Mouse (Mus musculus): ENCODE data around the gene Ifnar2.

Ifnar2 gene

DNA sequence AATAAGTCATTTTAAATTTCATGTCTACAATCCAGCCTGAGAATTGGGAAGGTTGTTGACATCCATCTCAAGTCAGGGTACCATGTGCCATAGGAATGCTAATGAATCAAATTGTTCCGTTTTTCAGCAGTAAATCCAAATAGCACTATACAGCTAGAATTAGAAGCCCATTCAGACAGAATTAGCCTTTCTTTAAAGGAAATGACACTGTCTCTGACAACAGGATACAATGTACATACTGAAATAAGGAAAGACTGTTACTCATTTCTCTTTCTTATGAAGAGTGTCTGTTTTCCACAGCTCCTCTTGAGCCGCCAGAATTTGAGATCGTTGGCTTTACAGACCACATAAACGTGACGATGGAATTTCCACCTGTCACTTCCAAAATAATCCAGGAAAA, 18.8 kb downstream of the Ifnar2 start, which contains the start of gene Gm21970:
Gm21970 (plus strand) TSS at position 301 of the 400 bp plus-strand sequence.
- no peak for DNase-seq (ENCODE audit: low spot score in 2 of 2)

DNA sequence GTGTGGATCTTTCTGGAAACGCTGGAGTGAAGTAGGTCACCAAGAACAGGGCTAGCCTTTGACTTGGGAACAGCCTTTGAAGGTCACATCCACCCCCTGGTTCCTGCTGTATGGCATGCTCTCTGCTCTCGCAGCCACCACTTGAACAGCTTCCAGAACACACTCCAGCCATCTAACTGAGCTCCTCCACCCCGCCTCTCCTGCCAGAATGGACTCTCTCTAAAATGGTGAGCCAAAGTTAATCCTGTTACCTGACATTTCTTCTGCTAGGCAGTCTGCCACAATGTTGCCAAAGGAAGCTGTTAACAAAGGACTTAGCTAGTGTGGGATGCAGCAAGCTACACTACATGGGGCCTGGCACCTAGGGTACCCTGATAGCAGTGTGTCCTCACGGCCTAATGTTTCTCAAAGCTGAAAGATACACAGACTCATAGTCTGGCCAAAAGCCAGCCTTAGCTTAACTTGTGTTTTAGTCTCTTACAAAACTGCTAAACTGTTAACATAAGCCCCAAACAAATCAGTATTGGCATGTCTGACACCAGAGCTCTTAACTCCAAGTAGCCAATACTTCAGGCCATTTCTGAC, 22.3 kb downstream of the Ifnar2 start:
- no peak for DNase-seq (ENCODE audit: low spot score in 2 of 2)

DNA sequence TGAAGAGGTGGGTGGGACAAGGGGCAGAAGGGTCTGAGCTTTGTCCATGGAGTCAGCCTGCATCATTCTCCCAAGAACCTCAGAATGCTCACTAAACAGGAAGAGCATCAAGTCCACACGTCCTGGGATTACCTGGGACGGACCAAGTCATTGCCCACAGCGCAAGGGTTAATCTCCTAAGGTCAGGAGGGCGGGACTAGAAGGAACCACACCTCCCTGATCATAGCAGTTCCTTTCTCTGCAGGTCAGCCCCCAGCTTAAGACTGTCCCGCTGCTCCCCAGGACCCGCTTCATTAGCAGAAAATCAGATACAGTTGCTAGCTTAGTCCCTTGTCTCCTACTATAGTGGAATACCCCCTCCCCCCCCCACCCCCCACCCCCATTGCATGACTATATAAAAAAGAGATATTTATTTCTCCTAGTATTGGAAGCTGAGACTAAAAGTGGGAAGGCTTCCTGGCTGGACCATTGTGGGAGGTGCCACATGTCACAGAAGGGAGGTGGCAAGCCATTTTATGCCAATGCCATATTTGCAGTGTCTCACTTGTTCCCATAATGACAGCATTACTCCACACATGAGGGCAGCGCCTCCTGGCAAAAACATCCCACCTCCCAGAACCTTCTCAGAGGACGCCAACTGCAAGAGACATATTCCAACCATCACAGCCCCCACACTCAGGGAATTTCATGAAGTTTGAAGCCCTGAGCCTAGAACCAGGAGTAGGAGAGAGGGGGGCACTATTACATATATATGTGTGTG, 23.2 kb downstream of the Ifnar2 start:
- no peak for DNase-seq (ENCODE audit: low spot score in 2 of 2)

DNA sequence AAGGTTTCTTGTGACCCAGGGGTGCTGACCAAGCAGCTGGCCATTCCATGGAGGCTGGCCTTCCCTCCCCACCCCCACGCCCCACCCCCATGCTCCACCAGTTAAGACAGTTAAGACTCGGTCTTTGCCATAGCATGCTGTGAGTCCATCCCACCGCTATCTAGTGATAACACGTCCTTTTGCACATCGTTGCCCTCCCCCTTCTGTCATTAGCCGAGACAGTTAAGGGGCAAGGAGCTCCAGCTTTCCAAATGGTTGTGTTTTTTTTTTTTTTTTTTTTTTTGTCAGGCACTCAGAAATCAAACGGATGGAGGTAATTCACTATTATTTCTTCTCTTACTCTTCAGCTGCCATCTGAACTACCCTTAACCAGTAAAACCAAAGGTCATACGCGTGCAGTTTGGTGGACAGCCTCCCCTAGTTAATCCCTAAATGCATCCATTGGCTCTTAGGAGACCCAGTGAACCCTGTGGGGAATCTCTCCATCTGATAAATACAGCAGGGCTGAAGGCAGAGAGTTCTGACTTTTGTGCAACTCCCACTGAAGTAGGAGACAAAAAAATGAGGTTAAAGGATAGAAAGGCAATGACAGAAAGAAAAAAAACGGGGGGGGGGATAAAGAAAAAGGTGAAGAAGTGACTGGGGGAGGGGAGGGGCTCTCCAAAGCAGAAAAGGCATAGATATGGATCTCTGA, 24.4 kb downstream of the Ifnar2 start:
- DNase-seq (ENCODE audit: low spot score in 2 of 2), result no peak

DNA sequence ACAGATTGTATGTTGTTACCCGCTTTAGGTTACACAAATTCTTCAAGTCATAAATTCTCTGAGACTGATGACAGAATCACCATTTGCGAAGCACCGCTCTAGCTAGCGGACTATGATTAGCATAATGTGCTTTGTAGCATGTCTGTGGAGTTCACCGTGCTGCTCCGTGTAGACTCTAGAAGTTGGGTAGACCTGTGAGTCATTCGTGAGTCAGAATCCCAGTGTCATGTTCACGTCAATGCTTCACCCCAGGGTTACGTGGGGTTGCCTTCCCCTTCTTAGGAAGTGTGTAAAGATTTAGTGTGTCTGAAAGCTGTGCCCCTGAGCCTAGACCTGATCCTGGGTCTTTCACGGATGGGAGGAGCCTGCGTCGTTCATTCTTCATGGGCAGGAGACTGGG, 25.4 kb downstream of the Ifnar2 start:
- no peak for DNase-seq (ENCODE audit: low spot score in 2 of 2)

DNA sequence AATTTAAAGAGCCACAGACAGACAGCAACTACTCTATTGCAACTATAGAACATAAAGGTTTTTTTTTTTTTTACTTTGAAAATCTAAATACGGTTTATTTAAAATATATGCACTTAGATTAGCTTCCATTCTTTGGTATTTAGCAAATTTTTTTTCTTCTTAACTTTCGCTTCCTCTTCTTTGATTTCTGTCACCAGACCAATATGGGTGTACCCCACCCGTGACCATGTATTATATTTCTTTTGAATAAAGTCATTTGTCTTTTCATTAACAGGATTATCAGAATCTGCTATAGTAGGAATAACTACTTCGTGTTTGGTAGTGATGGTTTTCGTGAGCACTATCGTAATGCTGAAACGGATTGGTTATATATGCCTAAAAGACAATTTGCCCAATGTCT, 26.4 kb downstream of the Ifnar2 start:
- no peak for DNase-seq (ENCODE audit: low spot score in 2 of 2)

DNA sequence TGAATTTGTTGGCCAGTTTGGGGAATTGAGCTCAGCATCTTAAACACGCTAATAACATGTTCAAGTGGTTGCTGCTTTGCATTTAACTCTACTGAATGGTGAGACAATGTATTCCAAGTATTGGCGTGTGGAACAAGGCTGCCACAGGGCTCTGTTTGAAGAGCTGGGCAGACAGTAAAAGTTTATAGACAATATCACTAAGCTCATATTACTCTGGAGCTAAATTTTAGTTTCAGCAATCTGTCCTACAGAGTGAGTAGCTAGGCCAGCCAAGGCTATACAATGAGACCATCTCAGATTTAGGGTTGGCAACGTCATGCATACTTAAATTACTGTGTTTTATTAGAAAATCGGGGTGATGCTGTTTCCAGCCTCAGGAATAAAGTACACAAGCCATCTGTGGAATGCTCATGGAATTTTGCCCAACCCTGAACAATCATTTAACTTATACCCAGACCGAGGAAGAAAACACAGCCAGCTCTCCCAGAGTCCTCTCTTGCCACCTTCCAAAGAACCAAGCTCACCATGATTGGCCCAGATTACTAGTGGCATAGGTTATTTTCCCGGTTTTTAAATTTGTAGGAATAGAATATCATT, 29.1 kb downstream of the Ifnar2 start:
- DNase-seq (ENCODE audit: low spot score in 2 of 2), result no peak

DNA sequence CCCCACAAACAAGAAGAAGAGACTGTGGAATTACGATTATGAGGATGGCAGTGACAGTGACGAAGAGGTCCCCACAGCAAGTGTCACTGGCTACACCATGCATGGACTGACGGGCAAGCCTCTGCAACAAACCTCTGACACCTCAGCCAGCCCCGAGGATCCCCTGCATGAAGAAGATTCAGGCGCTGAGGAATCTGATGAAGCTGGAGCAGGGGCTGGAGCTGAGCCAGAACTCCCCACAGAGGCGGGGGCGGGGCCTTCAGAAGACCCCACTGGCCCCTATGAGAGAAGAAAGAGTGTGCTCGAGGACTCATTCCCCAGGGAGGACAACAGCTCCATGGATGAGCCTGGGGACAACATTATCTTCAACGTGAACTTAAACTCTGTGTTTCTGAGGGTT, 31.2 kb downstream of the Ifnar2 start:
- no peak for DNase-seq (ENCODE audit: low spot score in 2 of 2)

DNA sequence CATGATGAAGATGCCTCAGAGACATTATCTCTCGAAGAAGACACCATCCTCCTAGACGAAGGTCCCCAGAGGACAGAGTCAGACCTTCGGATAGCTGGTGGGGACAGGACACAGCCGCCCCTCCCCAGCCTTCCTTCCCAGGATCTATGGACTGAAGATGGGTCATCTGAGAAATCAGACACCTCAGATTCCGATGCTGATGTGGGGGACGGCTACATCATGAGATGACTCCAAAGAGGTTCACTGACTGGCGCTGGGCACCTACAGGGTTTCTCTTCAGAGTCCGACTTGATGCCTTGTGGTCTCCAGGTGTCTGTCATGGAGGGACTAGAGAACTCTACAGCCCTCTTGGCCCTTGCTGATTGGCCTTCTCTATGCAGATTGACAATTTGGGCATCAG, 31.6 kb downstream of the Ifnar2 start:
- no peak for DNase-seq (ENCODE audit: low spot score in 2 of 2)

DNA sequence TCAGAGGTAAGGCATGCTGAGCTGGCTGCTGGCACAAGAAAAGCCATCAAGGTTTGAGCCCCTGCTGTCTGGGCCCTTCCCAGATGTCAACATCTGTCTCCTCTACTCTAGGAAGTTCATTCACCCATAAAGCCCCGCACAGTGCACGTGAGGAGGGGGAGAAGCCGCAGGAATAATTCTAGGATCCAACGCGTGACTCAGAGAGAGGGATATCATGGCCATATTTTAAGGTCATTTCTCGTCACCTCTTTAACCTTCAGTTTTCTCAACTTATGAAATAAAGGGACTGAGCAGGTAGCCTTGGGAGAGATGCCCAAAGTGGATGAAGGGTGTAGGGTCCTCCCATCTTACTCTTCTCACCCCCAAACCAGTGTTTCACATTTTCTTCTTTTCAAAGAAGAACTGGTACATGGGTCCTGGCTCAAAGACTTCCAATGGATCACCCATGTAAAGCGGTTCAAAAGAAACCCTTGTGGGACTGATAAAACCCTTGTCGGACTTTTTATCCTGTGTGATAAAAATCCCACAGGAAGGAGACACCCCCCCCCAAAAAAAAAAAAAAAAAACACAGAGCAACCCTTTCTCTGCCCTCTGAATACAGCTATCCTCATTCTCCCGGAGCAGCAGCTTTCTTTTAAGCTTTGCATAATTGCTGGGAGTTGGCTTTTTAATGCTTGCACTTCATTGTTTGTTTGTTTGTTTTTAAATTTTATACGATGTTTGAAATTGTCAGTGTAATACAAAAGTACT, 32.4 kb downstream of the Ifnar2 start:
- no peak for DNase-seq (ENCODE audit: low spot score in 2 of 2)

DNA sequence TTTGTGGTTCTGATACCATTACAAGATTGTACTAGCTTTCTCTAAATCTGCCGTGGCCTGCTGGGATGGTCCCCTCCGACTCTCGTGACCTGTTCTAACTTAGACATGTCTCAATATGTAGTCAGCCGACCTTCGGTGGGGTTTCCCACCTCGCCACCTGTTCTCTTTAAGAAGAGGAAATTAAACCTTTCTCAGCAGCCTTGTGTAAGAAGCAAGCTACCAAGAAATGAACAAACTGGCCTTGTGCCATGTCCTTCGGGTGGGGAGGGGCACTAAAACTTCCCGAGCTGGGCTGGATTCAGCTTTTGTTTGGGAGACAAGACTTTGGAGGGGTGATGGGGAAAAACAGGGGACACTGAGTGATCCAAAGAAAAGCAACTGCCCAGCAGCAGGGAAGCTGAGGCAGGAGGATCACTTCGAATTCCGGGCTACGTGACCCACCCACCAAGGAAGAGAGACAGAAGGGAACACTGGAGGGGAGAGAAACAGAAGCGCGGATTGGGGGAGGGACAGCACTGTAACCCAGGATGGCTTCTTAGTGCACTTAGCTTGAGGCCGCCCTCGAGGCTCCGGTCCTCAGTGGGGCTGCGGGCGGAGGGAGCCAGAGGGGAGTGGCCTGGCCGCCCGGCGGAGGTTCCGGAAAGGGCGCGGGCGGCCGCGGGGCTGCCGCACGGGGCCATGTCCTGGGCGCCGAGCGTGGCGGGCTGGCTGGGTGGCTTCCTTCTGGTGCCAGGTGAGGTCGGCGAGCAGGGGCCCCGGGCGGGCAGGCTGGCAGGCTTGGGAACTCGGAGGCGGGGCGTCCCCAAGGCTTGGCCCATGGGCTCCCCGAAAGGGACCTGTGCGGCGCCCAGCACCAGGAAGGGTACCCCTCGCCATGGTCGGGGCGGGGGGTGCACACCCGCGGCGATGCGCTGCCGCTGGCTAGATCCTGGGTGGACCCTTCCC, 33.3 kb downstream of the Ifnar2 start, which contains the start of gene Il10rb:
Il10rb (plus strand) TSS at position 525 of the 945 bp plus-strand sequence.
- DNase-seq (ENCODE audit: low spot score in 2 of 2), result peak; percentile 15 to 26

DNA sequence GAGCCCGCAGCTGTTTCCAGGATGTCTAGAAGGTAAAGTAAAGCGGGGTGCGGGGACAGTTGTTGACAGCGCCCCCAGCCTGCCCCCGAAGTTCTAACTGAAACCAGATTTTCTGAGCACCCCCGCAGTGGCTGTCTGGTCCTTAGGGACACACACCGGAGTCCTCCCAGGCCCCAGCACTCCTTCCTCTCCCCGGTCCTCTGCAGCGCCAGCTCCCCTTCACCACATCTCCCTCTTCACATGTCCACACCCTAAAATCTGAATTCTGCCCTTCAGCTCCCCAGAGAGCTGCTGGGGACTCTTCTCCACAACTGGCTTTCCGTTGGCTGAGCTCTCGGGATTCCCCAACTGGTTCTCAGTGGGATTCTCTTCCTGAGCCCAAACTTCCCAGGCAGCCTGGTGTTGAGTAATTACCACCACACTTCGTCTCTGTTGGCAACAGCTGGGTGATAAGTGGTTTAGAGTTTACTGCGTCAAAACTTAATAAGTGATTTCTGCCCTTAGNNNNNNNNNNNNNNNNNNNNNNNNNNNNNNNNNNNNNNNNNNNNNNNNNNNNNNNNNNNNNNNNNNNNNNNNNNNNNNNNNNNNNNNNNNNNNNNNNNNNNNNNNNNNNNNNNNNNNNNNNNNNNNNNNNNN, 34.1 kb downstream of the Ifnar2 start:
- DNase-seq (ENCODE audit: low spot score in 2 of 2), result peak in 1 of 2 experiments; percentile 37

DNA sequence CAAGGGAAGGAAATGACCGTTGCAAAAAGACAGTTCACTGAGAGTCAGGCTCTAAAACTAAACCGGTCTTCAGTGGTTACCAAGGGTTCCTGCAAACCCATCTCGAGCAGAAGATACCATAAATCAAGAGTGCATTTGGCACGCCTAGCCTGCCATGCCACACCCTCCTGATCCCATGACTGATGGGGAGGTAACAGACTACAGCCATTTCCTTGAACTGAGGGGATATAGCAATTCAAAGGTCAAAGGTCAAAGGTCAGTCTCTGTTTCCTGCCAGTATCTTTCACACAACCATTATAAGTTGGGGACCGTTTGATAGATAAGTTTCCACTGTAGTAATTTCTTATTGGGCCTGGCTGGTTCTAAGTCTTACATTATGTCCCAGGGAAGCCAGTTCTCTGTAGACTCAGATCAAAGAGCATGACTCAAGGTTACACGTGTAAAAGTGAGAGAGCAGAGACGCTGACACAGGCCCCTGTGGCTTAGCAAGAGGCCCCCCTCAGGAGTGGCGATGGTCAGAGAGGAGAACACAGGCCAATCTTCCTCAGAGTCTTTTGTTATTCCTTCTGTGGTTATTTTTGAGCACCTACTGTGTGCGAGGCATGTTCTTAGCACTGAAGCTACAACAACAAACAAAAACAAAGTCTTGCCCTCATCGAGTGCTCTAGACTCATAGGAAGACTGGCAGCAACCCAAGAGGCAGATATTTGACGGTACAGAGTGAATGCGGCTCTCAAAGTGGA, 40.7 kb downstream of the Ifnar2 start:
- DNase-seq (ENCODE audit: low spot score in 2 of 2), result no peak

DNA sequence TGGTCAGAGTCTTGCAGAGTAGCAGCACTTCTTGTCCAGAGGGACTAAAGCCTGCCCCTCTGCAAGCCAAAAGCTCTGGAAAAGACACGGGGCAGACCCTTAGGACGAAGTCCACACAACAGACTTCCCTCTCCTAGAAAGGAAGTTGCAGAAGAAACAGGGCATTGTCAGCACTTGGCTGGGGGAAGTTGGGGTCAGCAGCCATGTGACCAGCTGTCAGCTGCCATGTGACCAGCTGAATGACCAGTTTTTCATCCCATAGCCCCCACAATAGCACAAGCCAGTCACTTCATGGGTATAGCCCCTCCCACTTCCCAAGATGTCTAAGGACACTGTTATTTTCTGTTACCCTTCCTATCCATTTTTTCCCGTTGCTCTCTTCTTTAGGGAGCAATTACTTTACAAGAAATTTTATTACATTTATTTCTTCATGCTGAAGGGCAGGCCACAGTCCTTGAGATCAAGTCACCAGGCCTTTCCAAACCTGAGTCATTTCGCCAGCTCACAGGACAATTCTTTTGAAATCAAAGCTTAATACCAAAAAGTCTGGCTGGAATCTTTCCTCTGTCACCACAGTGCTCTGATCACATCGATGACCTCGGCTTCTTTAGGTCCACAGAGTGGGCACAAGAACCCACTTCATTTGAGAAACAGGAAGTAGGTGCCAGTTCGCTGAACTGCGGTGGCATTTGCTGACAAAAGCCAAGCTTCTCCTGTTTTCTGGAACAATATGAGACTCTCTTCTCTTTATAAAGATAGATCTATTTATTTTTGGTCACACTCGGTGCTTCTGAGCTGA, 43.0 kb downstream of the Ifnar2 start:
- DNase-seq (ENCODE audit: low spot score in 2 of 2), result no peak

DNA sequence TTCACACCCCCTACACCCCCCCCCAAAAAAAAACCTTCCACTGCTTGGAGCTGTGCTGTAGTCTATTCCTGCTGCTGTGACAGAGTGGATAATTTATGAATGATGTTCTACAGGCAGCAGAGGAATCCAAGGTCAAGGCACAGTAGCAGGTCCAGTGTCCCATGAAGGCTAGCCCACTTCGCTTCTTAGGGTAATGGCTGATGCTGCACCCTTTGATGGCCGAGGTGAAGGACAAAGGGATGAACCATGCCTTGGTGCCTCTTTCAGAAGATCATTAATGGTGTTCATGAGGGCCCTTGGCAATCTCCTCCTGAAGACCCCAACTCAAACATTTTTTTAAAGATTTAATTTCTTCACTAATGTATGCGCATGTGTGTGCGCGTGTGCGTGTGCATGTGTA, 43.8 kb downstream of the Ifnar2 start:
- no peak for DNase-seq (ENCODE audit: low spot score in 2 of 2)

DNA sequence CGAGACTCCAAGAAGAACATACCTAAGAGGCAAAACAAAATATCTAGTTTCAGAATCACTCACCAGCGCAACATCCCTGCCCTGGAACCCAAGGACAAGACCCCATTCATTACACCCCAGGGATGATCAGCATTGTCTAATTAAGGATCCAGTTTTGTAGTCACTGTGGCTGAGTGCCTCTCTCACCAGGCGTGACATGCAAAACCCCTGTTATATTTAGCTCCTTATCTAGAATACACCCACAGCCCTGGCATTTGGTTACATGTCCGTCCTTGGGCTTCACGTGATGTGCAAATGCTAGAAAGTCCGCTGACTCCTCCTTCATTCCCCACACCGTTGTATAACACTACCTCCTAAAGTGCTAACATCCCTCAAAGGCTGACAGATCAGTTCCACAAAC, 44.4 kb downstream of the Ifnar2 start:
- DNase-seq (ENCODE audit: low spot score in 2 of 2), result no peak

DNA sequence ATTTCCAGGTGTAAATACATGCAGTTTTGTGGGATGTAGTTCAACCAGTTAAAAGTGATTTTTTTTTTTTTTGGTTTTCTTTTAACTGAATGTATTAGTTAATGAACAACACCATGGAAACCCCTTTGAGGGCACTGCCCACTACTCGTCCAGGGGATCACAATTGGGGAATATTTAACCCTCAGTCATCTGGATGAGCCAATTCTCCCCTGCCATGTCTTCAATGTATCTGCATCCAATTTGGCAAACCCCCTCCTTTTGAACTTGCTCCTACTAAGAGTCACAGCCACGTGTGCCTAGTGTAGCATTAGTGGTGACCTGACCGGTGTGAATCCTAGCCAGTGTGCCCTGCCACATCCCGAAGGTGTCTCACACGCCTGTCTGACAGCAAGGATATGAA, 45.9 kb downstream of the Ifnar2 start:
- DNase-seq (ENCODE audit: low spot score in 2 of 2), result no peak

DNA sequence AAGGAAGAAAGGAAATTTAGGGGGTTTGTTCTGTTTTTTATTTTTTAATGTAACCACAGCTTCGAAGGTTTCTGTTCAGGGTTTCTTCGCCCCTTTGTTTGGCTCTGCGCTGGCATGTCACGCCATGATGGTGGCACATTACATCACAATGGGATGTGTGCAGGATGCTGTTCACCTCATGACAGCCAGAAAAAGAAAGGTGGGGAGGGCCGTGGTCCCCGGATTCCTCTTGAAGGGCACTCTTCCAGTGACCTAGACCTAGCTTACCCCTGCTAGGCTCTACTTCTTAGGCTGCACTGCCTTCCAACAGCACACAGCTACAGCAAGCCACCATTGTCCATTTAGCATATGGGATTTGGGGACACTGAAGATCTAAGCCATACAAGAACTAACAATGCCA, 53.2 kb downstream of the Ifnar2 start:
- DNase-seq (ENCODE audit: low spot score in 2 of 2), result no peak

DNA sequence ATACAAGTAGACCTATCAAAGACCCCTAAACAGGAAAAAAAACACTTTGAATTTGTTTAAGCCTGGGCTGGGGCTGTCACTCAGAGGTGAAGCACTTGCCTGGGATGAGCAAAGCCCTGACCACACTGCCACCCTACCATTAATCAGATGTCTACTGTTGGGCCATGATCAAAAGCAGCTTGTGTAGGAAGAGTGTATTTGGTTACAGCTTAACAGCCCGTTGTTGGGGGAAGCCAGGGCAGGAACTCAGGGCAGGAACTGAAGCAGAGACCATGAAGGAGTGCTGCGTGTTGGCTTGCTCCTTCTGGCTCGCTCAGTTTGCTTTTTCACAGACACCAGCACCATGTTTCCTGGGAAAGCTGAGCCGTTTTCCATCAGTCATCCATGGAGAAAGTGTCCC, 54.0 kb downstream of the Ifnar2 start:
- DNase-seq (ENCODE audit: low spot score in 2 of 2), result no peak
